Mouse (Mus musculus) forebrain, postnatal 0 days (tissue): ENCODE measurements around the gene Xcr1. TPM values are rescaled to one million over a fixed set of nuclear protein-coding genes. Genes with fewer than 3 reads are reported as not detected.

ENCODE experiments used
- ATAC-seq: fragments of 200-750 bp; cut with Nextera tagmentation; 2 replicates; pipeline ENCODE4 v1.8.0; 2017; ENCODE audit warnings: mild to moderate bottlenecking, moderate library complexity
- DNase-seq: peaks from one replicate; pipeline ENCODE4 v3.0.0-alpha.2; 2015
- H3K27ac ChIP-seq: fragments of 300-500 bp; sonication (generic); 2 replicates; pipeline ENCODE4 v1.5.1; 2014; ENCODE audit warnings: low read depth, mild to moderate bottlenecking, antibody characterized with exemption, low read length, moderate library complexity, mixed read lengths
- H3K27me3 ChIP-seq: fragments of 300-500 bp; sonication (generic); 2 replicates; pipeline ENCODE4 v1.6.1; 2014; ENCODE audit warnings: mild to moderate bottlenecking, low read length, mixed read lengths; ENCODE audit not compliant: insufficient read depth
- H3K36me3 ChIP-seq: fragments of 300-500 bp; sonication (generic); 2 replicates; pipeline ENCODE4 v1.6.1; 2014; ENCODE audit warnings: mild to moderate bottlenecking, moderate library complexity; ENCODE audit not compliant: insufficient read depth
- H3K4me1 ChIP-seq: fragments of 300-500 bp; sonication (generic); 2 replicates; pipeline ENCODE4 v1.6.1; 2014; ENCODE audit warnings: antibody characterized with exemption; ENCODE audit not compliant: insufficient read depth
- H3K4me2 ChIP-seq: fragments of 300-500 bp; sonication (generic); 2 replicates; pipeline ENCODE4 v1.6.1; 2014; ENCODE audit warnings: low read depth, mild to moderate bottlenecking, moderate library complexity
- H3K4me3 ChIP-seq: fragments of 300-500 bp; sonication (generic); 2 replicates; pipeline ENCODE4 v1.5.1; 2014; ENCODE audit warnings: low read depth, low read length, mixed read lengths
- H3K9ac ChIP-seq: fragments of 300-500 bp; sonication (generic); 2 replicates; pipeline ENCODE4 v1.6.1; 2014; ENCODE audit warnings: mild to moderate bottlenecking
- H3K9me3 ChIP-seq: fragments of 300-500 bp; sonication (generic); 2 replicates; pipeline ENCODE4 v1.6.1; 2016; ENCODE audit warnings: low read length
- CTCF ChIP-seq: sonication (generic); IDR thresholded peaks from 2 replicates; pipeline ENCODE4 v1.5.1; 2016; ENCODE audit warnings: antibody characterized with exemption, control low read depth, low read depth
- WGBS: fragments of 180-500 bp; shearing (Covaris S2); extraction: QIAGEN DNeasy Blood & Tissue Kit; methylation state at CpG from one replicate; pipeline ENCODE4 v1.1.7; 2014; 5-methylcytosine and 5-hydroxymethylcytosine counted together
- polyA plus RNA-seq: library from polyadenylated mRNA; unstranded; fragments of >200 nt; fragmentation: Nextera tagmentation; extraction: Ambion mirVana; gene quantifications from 2 replicates; pipeline ENCODE4 v1.2.1, GENCODE M21; 2015
- total RNA-seq: library from RNA; depleted of rRNA; stranded (reverse); fragments of >200 nt; gene quantifications from 2 replicates; pipeline ENCODE4 v1.2.3, GENCODE M21; 2014; rRNA removed

Xcr1 gene
- total RNA-seq (not detected in 2 replicates), polyA plus RNA-seq (0.06 and 0.14 TPM in 2 replicates)

- no peak for TF ChIP-seq CTCF
- ATAC-seq, result no peak
- WGBS, result 88% methylated on average over 9 of the region's 9 CpGs
- no peaks in the 10 kb centered on the region for H3K4me1 ChIP-seq
- no peaks in the 10 kb centered on the region for H3K27me3 ChIP-seq
- no peak within 1 kb of the TSS for H3K4me2 ChIP-seq
- H3K4me3 ChIP-seq, result no peak within 1 kb of the TSS
- no peak within 1 kb of the TSS for H3K27ac ChIP-seq
- no peak within 1 kb of the TSS for H3K9ac ChIP-seq
- no peak for DNase-seq
- H3K36me3 ChIP-seq, result no peaks in the 10 kb centered on the region
- no peaks in the 10 kb centered on the region for H3K9me3 ChIP-seq
Observed at GRCm38 (mm10) chr9:123861929-123862328, at the start of gene Xcr1. TSS of gene Xcr1 (minus strand) at chr9:123862029.

GRCm38 (mm10) chr9:123872049-123872448 lies 10.2 kb upstream of the Xcr1 start:
- H3K27me3 ChIP-seq, result no peaks in the 10 kb centered on the region
- H3K9me3 ChIP-seq, result no peaks in the 10 kb centered on the region
- DNase-seq (no peak), ATAC-seq (no peak)
- no peaks in the 10 kb centered on the region for H3K36me3 ChIP-seq
- H3K27ac ChIP-seq, result no peak overlapping the region
- TF ChIP-seq CTCF, result no peak
- no peak overlapping the region for H3K4me2 ChIP-seq
- no peaks in the 10 kb centered on the region for H3K4me1 ChIP-seq
- no peak overlapping the region for H3K4me3 ChIP-seq
- 78% methylated on average over 4 of the region's 4 CpGs for WGBS
- no peak overlapping the region for H3K9ac ChIP-seq

- H3K4me2 ChIP-seq, result no peak overlapping the region
- DNase-seq (no peak), ATAC-seq (no peak)
- TF ChIP-seq CTCF, result no peak
- H3K9me3 ChIP-seq, result no peaks in the 10 kb centered on the region
- H3K4me1 ChIP-seq, result no peaks in the 10 kb centered on the region
- H3K4me3 ChIP-seq, result no peak overlapping the region
- WGBS, result 57% methylated on average over 3 of the region's 6 CpGs
- H3K27ac ChIP-seq, result no peak overlapping the region
- no peak overlapping the region for H3K9ac ChIP-seq
- no peaks in the 10 kb centered on the region for H3K36me3 ChIP-seq
- H3K27me3 ChIP-seq, result no peaks in the 10 kb centered on the region
Observed at GRCm38 (mm10) chr9:123869167-123869784, 7.4 kb upstream of the Xcr1 start.

GRCm38 (mm10) chr9:123863641-123864040 lies 1.8 kb upstream of the Xcr1 start:
- Histone ChIP-seq H3K9me3 (no peaks in the 10 kb centered on the region), H3K4me3 (no peak overlapping the region), H3K27me3 (no peaks in the 10 kb centered on the region), H3K27ac (no peak overlapping the region), H3K4me1 (no peaks in the 10 kb centered on the region), H3K9ac (no peak overlapping the region), H3K4me2 (no peak overlapping the region), H3K36me3 (no peaks in the 10 kb centered on the region)
- TF ChIP-seq CTCF, result no peak
- DNase-seq (no peak), ATAC-seq (no peak)
- 81% methylated on average over 1 of the region's 1 CpGs for WGBS

GRCm38 (mm10) chr9:123862895-123863616 lies 1.2 kb upstream of the Xcr1 start:
- TF ChIP-seq CTCF, result no peak
- no peaks in the 10 kb centered on the region for H3K36me3 ChIP-seq
- H3K4me2 ChIP-seq, result no peak overlapping the region
- H3K4me1 ChIP-seq, result no peaks in the 10 kb centered on the region
- H3K9me3 ChIP-seq, result no peaks in the 10 kb centered on the region
- no peak overlapping the region for H3K9ac ChIP-seq
- no peak for ATAC-seq
- DNase-seq, result no peak
- H3K27ac ChIP-seq, result no peak overlapping the region
- H3K27me3 ChIP-seq, result no peaks in the 10 kb centered on the region
- WGBS, result 81% methylated on average over 1 of the region's 1 CpGs
- no peak overlapping the region for H3K4me3 ChIP-seq

GRCm38 (mm10) chr9:123856836-123857235 lies 5.0 kb downstream of the Xcr1 start:
- Histone ChIP-seq H3K4me3 (no peak overlapping the region), H3K4me1 (peaks cover 3% of the 10 kb centered on the region; the same call in 1 of the 2 replicates), H3K36me3 (no peaks in the 10 kb centered on the region), H3K4me2 (no peak overlapping the region), H3K27ac (no peak overlapping the region), H3K9ac (no peak overlapping the region), H3K27me3 (no peaks in the 10 kb centered on the region), H3K9me3 (no peaks in the 10 kb centered on the region)
- DNase-seq, result no peak
- no peak for ATAC-seq
- no peak for TF ChIP-seq CTCF
- WGBS, result 90% methylated on average over 2 of the region's 2 CpGs
